Mouse (Mus musculus) cortical plate, adult 2 months (tissue): ENCODE measurements around the gene Nrg4. TPM values are rescaled to one million over a fixed set of nuclear protein-coding genes. Genes with fewer than 3 reads are reported as not detected.

ENCODE experiments used
- H3K27ac ChIP-seq: fragments of 200-500 bp; 2 replicates; pipeline ENCODE4 v1.5.1; 2012; ENCODE audit warnings: low read length, control low read depth, inconsistent platforms; ENCODE audit not compliant: insufficient read depth
- H3K4me1 ChIP-seq: fragments of 200-500 bp; 2 replicates; pipeline ENCODE4 v1.6.1; 2011; ENCODE audit warnings: low read length; ENCODE audit not compliant: control insufficient read depth, insufficient read depth
- H3K4me3 ChIP-seq: fragments of 200-500 bp; 2 replicates; pipeline ENCODE4 v1.5.1; 2011; ENCODE audit warnings: mild to moderate bottlenecking, low read length, control low read depth; ENCODE audit not compliant: insufficient read depth
- CTCF ChIP-seq: fragments of 200-500 bp; IDR thresholded peaks from 2 replicates; pipeline ENCODE4 v1.5.1; 2011; ENCODE audit warnings: mild to moderate bottlenecking, control low read depth, low read length; ENCODE audit not compliant: insufficient read depth; ENCODE audit errors: extremely low read depth
- POLR2A ChIP-seq: fragments of 200-500 bp; IDR thresholded peaks from 2 replicates; pipeline ENCODE4 v1.6.1; 2011; ENCODE audit warnings: mild to moderate bottlenecking, low read length, control low read depth; ENCODE audit not compliant: insufficient read depth; ENCODE audit errors: extremely low read depth
- polyA plus RNA-seq: library from polyadenylated mRNA; depleted of rRNA; stranded (reverse); fragments of >200 nt; gene quantifications from 2 replicates; pipeline ENCODE4 v1.2.3, GENCODE M21; 2012

Gene Nrg4
- polyA plus RNA-seq, 1 experiment: 1.9 TPM

DNA sequence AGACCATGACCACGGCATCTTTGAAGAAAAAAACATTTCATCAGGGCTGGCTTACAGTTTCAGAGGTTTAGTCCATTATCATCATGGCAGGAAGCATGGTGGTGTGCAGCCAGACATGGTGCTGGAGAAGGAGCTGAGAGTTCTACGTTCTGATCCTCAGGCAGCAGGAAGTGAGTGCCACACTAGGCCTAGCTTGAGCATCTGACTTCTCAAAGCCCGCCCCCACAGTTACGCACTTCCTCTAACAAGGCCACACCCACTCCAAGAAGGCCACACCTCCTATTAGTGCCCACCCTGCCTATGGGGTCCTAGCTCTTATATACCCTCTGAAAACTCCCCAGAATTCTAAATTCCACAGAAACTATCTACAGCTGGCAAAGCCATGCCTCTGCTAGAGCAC, 34.7 kb downstream of the Nrg4 start:
- Histone ChIP-seq H3K27ac (no peak overlapping the region), H3K4me1 (no peaks in the 10 kb centered on the region), H3K4me3 (no peak overlapping the region)
- TF ChIP-seq POLR2A (no peak), CTCF (no peak)

DNA sequence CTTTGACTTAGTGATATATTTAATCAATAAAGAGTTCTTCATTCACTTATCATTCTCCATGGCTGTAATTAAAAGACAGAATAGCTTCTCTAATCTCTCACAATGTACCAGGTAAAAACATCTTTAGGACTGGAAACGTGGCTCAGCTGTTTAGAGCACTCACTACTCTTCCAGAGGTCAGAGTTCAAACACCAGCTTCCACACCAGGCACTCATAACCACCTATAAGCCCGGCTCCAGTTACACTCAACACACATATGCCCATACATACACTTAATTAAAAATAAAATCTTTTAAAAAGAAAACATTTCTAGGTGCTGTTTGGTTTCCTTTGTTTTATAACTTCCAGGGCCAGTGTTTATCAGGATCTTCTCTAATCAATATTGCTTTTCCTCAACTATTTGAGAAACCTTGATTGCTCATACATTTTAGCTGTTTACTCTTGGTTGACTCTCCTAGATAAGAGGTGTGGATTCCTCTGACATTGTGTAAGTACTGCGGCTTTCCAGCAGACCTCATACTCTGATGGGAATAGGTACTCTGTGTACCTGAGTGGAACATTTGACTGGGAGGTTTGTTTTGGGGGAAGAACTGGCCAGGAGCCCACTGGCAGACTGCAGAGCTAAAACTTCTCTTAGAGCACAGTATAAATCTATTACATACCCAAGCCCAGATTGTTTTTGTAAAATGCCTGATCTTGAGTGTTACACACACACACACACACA, 37.0 kb downstream of the Nrg4 start:
- TF ChIP-seq CTCF (no peak), POLR2A (no peak)
- no peak overlapping the region for H3K4me3 ChIP-seq
- H3K4me1 ChIP-seq: no peaks in the 10 kb centered on the region
- H3K27ac ChIP-seq: no peak overlapping the region

DNA sequence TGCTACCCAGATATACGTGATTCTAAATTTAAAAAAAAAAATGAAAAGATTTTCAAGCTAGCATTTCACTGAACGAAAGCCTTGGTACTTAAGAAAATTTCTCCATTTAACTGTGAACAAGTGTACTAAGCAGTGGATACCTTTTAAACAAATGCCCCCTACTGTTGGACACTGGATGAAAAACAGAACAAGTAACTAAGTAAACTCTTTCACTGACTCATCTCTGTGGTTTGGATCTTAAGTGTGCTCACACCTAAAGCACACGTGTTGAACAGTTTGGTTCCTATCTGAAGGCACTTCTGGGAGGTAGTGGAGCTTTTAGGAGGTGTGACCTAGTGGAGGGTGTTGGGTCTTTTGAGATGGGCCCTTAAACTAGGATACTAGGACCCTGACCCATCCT, 41.4 kb downstream of the Nrg4 start:
- H3K4me1 ChIP-seq: no peaks in the 10 kb centered on the region; the same call in 1 of the 2 replicates
- no peak overlapping the region for H3K4me3 ChIP-seq
- TF ChIP-seq POLR2A: no peak
- TF ChIP-seq CTCF: no peak
- no peak overlapping the region for H3K27ac ChIP-seq

DNA sequence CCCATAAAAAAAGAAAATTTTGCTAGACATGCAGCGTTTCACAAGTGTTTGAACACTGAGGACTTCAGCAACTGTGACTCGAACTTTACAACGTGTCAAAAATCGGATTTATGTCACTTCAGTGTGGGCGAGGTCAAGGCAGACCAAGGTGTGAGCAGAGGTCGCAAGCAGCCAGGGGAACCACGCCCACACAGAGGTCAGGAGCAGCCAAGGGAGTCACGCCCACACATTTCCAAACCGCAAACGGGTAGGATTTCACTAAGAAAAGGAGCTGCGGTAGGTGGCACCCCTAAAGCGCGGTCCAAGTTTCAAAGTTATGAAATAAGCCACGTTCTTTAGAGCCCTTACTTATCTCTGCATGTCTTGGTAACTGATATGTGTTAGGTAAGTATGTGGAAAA, 43.1 kb downstream of the Nrg4 start:
- Histone ChIP-seq H3K27ac (no peak overlapping the region), H3K4me3 (no peak overlapping the region), H3K4me1 (no peaks in the 10 kb centered on the region; the same call in 1 of the 2 replicates)
- TF ChIP-seq CTCF (no peak), POLR2A (no peak)

DNA sequence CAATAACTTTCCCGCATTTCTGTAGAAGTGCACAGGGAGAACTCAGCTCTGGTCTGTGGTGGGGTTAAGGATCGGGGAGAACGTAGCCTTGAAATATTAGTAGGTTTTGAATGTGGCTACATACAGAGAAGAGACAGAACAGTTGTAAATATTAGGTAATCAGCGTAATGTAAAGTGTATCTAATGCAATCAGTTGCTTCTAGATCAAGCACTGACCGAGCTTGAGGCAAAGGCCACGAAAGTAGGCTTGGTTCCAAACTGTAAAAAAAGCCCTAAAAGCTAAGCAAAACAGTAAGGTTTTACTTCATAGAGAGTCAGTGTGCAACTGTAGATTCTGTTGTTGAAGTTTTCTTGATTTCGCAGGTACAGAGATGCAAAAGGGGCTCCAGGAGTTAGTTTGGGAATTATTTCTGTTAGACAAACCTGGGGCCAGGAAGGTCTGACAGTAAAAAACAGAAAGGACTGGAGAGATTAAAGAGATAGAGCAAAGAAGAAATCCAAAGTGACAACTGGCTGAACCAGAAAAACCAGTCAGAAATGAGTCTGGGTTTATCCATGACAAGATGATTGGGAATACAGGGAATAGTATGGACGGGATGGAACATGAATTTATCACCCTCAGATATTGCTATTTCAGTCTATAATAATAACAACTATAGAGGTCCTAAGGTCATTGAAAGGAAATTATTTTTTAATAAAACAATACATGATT, 47.4 kb downstream of the Nrg4 start:
- TF ChIP-seq CTCF (no peak), POLR2A (no peak)
- Histone ChIP-seq H3K4me3 (no peak overlapping the region), H3K4me1 (no peaks in the 10 kb centered on the region; the same call in 1 of the 2 replicates), H3K27ac (no peak overlapping the region)

DNA sequence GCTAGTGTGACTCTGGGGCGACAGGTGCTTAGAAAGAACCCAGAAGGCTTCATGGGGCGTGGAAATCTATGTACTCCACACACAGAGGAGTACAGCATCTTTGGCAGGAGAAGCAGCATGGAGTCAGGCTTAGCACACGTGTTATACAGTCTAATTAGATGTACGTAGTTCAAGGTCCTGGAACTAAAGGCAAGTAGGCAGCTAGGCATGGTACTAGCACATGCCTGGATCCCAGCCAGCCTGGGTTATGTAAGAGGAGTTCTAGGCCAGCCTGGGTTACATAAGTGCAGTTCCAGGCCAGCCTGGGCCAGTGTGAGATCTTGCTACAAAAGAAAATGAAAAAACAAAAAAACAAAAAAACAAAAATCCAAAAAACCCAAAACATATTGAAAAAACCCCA, 49.1 kb downstream of the Nrg4 start:
- TF ChIP-seq CTCF (no peak), POLR2A (no peak)

DNA sequence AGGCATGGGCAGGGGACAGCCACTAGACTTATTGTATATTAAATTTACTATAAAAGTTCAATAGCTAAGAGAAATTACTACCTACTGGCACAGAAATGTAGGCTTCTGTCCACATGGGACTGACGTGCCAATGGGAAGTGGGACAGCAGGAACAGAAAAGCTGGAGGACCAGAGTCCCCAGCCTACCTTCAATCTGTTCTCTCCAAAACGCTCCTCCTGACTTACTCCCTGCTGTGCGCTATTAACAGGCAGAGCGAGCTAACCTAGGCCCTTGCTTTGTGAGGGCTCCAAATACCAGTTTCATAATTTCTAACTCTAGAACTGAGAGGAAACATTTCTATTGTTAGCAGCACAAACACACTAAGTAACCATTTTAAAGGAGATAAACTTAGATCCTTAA, 52.7 kb downstream of the Nrg4 start:
- no peak overlapping the region for H3K4me3 ChIP-seq
- no peaks in the 10 kb centered on the region for H3K4me1 ChIP-seq
- TF ChIP-seq POLR2A: no peak
- TF ChIP-seq CTCF: no peak
- H3K27ac ChIP-seq: no peak overlapping the region

More for the DNA sequence above, 49.1 kb downstream of the Nrg4 start:
- H3K27ac ChIP-seq: no peak overlapping the region
- no peak overlapping the region for H3K4me3 ChIP-seq
- no peaks in the 10 kb centered on the region for H3K4me1 ChIP-seq

DNA sequence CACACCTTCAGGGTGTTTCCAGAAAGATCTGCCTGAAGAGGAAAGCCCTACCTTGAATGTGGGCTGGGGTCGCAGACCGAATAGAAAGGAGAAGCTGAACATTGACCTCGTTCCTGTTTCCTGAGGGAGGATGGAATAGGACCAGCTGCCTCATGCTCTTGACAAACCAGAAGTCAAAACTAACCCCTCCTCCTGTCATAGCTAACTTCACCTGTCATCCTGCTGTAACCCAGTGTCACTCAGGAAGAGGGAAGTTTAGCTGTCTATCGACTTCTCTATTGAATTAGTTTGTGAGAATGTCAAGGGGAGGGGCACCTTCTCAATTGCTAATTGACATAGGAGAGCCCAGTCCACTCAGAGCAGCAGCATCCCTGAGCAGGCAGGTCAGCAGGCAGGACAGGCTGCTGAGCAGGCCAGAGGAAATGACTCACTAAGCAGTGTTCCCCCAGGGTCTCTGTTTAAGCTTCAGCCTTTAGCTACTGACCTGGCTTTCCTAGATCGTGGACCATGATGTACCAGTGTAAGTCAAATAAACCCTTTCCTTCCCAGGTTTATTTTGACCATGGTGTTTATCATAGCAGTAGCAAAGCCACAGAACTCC, 54.6 kb downstream of the Nrg4 start:
- TF ChIP-seq CTCF (no peak), POLR2A (no peak)
- Histone ChIP-seq H3K27ac (no peak overlapping the region), H3K4me1 (no peaks in the 10 kb centered on the region), H3K4me3 (no peak overlapping the region)

DNA sequence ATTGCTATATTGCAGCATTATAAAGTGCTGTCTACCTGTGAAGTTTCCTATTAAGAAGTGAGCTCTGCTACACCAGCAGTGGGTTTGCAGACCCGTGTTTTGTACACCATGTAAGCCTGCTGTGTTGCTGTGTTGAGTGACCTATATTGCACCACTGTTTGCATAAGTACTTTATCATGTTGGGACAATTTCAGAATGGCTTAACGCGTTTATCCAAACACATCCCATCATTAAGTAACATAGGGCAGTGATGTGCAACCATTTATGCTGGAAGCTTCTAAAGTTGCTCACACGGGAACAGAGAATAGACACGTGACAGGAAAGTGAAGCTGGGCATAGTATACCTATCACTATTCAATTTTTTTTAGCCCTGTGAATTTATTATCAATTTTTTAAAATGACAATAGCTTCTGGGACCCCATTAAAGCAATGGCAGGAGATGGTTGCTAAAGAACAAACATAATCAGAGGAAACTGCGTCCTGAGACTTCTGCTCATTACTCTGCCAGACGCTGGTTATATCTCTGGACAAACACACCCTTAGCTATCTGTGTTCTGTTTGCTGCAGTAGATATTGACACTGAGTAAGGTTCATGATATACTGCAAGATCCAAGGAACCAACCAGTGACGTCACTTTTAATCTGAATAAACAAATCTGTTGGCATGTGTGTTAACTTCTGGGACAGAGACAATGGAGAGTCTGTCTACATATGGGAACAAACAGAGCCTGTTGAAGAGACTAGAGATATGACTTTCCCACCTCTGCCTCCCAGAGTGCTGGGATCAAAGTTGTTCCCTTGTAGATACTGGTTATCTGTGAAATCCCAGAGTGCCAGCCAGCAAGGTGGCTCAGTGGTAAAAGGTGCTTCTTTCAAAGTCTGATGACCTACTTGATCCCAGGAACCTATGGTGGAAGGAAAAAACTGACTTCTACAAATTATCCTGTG, 62.0 kb downstream of the Nrg4 start:
- no peak overlapping the region for H3K27ac ChIP-seq
- H3K4me3 ChIP-seq: no peak overlapping the region
- no peaks in the 10 kb centered on the region for H3K4me1 ChIP-seq
- TF ChIP-seq CTCF (no peak), POLR2A (no peak)
